Mouse (Mus musculus): ENCODE measurements around the gene Pak3. TPM values are rescaled to one million over a fixed set of nuclear protein-coding genes. Genes with fewer than 3 reads are reported as not detected.
"Not testable (repeated sequence)": the region's sequence is repeated elsewhere in the genome, so short reads cannot be mapped to it uniquely, and the experiment has no call there.

The Pak3 gene
- 124 and 133 TPM in 2 replicates for polyA plus RNA-seq (2014; fragmentation: Nextera tagmentation; extraction: Ambion mirVana)

GRCm38 (mm10) chrX:143518168-143518901 lies at the start of gene Pak3:
Pak3 (plus strand) TSS chrX:143518591.
- peak; percentile 82 for ATAC-seq (replicated peaks; ENCODE audit: low FRiP score)
- peak; percentile 61 for DNase-seq (ENCODE audit: low spot score)
- WGBS, result 12% methylated on average over 23 of the region's 23 CpGs
- no peaks in the 10 kb centered on the region for H3K9me3 ChIP-seq (ENCODE audit: control insufficient read depth, low read length)
- peak within 1 kb of the TSS; percentile 74 for H3K9ac ChIP-seq (ENCODE audit: low read length)
- no peaks in the 10 kb centered on the region; the same call in 1 of the 2 replicates for H3K27me3 ChIP-seq (ENCODE audit: control insufficient read depth, insufficient read depth, low read length)
- H3K36me3 ChIP-seq (ENCODE audit: control insufficient read depth, insufficient read depth, low read length), result no peaks in the 10 kb centered on the region
- H3K4me3 ChIP-seq (ENCODE audit: low read depth, low read length), result peak within 1 kb of the TSS; percentile 35
- peak within 1 kb of the TSS; percentile 88 for H3K27ac ChIP-seq (ENCODE audit: low read depth, low read length)
- H3K4me2 ChIP-seq (ENCODE audit: low read depth, low read length, severe bottlenecking), result peak within 1 kb of the TSS; percentile 60
- no peaks in the 10 kb centered on the region for H3K4me1 ChIP-seq (replicated peaks; ENCODE audit: control insufficient read depth, insufficient read depth, low read length)

GRCm38 (mm10) chrX:143482866-143483265 lies 35.5 kb upstream of the Pak3 start:
- DNase-seq (ENCODE audit: low spot score), result peak; percentile 100
- Histone ChIP-seq H3K4me1 (replicated peaks; ENCODE audit: control insufficient read depth, insufficient read depth, low read length) (no peaks in the 10 kb centered on the region), H3K27ac (ENCODE audit: low read depth, low read length) (no peak overlapping the region), H3K9ac (ENCODE audit: low read length) (no peak overlapping the region), H3K36me3 (ENCODE audit: control insufficient read depth, insufficient read depth, low read length) (no peaks in the 10 kb centered on the region), H3K4me2 (ENCODE audit: low read depth, low read length, severe bottlenecking) (no peak overlapping the region), H3K4me3 (ENCODE audit: low read depth, low read length) (no peak overlapping the region), H3K9me3 (ENCODE audit: control insufficient read depth, low read length) (no peaks in the 10 kb centered on the region), H3K27me3 (ENCODE audit: control insufficient read depth, insufficient read depth, low read length) (no peaks in the 10 kb centered on the region)
- 69% methylated on average over 3 of the region's 3 CpGs for WGBS
- ATAC-seq (replicated peaks; ENCODE audit: low FRiP score), result peak; percentile 100

GRCm38 (mm10) chrX:143501053-143501695 lies 17.2 kb upstream of the Pak3 start:
- ATAC-seq (replicated peaks; ENCODE audit: low FRiP score), result no peak
- Histone ChIP-seq H3K9ac (ENCODE audit: low read length) (no peak overlapping the region), H3K9me3 (ENCODE audit: control insufficient read depth, low read length) (no peaks in the 10 kb centered on the region), H3K27ac (ENCODE audit: low read depth, low read length) (no peak overlapping the region), H3K36me3 (ENCODE audit: control insufficient read depth, insufficient read depth, low read length) (no peaks in the 10 kb centered on the region), H3K4me2 (ENCODE audit: low read depth, low read length, severe bottlenecking) (no peak overlapping the region), H3K4me1 (replicated peaks; ENCODE audit: control insufficient read depth, insufficient read depth, low read length) (no peaks in the 10 kb centered on the region), H3K27me3 (ENCODE audit: control insufficient read depth, insufficient read depth, low read length) (no peaks in the 10 kb centered on the region), H3K4me3 (ENCODE audit: low read depth, low read length) (no peak overlapping the region)
- WGBS, result 67% methylated on average over 4 of the region's 4 CpGs
- no peak for DNase-seq (ENCODE audit: low spot score)

DNA sequence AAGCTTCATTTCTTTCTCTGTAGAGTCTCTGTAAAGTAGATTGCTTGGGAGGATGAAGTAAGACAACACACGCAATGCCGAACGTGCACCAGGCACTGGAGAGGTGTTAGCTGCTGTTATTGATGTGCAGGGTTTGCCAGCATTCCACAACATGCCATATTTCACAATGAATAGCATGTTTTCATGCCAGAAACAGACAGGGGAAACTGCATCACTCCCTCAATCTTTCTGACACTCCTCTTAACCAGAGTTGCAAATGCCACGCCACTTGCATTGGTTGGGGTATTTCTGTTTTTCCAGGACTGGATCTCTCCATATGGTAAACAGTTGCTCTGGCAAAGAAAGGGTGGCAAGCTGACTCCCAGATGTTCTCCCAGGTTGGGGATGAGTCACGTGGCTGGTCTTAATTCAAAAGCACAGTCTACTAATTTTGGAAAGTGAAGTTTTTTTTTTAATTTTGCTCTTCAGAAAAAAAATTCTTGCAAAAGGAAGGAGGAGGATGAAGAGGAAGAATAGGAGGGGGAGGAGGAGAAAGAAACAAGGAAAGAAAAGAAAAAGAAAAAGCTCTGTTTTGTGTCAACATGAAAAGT lies 16.5 kb upstream of the Pak3 start:
- no peak overlapping the region for H3K4me3 ChIP-seq (ENCODE audit: low read depth, low read length)
- ATAC-seq (replicated peaks; ENCODE audit: low FRiP score), result no peak
- H3K9me3 ChIP-seq (ENCODE audit: control insufficient read depth, low read length), result no peaks in the 10 kb centered on the region
- H3K27me3 ChIP-seq (ENCODE audit: control insufficient read depth, insufficient read depth, low read length), result no peaks in the 10 kb centered on the region
- no peaks in the 10 kb centered on the region for H3K36me3 ChIP-seq (ENCODE audit: control insufficient read depth, insufficient read depth, low read length)
- H3K4me2 ChIP-seq (ENCODE audit: low read depth, low read length, severe bottlenecking), result no peak overlapping the region
- H3K9ac ChIP-seq (ENCODE audit: low read length), result no peak overlapping the region
- no peak for DNase-seq (ENCODE audit: low spot score)
- no peak overlapping the region for H3K27ac ChIP-seq (ENCODE audit: low read depth, low read length)
- WGBS, result 82% methylated on average over 5 of the region's 5 CpGs
- no peaks in the 10 kb centered on the region for H3K4me1 ChIP-seq (replicated peaks; ENCODE audit: control insufficient read depth, insufficient read depth, low read length)

DNA sequence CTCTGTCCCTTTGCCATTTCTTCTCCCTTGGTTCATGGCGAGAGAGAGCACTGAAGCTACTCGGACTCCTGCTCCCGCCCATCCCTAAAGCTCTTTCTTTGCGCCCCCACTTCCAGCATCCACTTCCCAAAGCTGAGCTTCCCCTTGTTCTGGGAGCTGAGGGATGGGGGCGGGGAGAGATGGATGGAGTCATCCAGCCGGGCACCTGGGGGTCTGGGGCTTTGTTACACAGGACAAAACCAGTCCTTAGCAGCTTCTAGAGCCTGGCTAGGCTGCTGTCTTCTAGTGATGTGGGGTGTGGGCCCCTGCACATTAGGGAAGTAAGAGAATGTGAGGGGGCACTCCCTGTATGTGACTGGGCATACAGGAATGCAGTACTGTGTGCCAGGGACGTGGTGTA lies 526 bp downstream of the Pak3 start:
- Histone ChIP-seq H3K4me1 (replicated peaks; ENCODE audit: control insufficient read depth, insufficient read depth, low read length) (no peaks in the 10 kb centered on the region), H3K9ac (ENCODE audit: low read length) (peak overlapping the region; percentile 74), H3K36me3 (ENCODE audit: control insufficient read depth, insufficient read depth, low read length) (no peaks in the 10 kb centered on the region), H3K27me3 (ENCODE audit: control insufficient read depth, insufficient read depth, low read length) (no peaks in the 10 kb centered on the region; the same call in 1 of the 2 replicates), H3K27ac (ENCODE audit: low read depth, low read length) (peak overlapping the region; percentile 88), H3K4me3 (ENCODE audit: low read depth, low read length) (peak overlapping the region; percentile 35), H3K9me3 (ENCODE audit: control insufficient read depth, low read length) (no peaks in the 10 kb centered on the region), H3K4me2 (ENCODE audit: low read depth, low read length, severe bottlenecking) (peak overlapping the region; percentile 60)
- ATAC-seq (replicated peaks; ENCODE audit: low FRiP score) (peak; percentile 76), DNase-seq (ENCODE audit: low spot score) (peak; percentile 66)
- 23% methylated on average over 7 of the region's 7 CpGs for whole genome bisulfite sequencing

GRCm38 (mm10) chrX:143519454-143519853 lies 1.1 kb downstream of the Pak3 start:
- ATAC-seq (replicated peaks; ENCODE audit: low FRiP score), result 0 out of 2 replicates have a peak, but pooled peaks have one; percentile 28
- not testable (repeated sequence) for H3K9me3 ChIP-seq (ENCODE audit: control insufficient read depth, low read length); H3K9ac ChIP-seq (ENCODE audit: low read length); DNase-seq (ENCODE audit: low spot score); H3K27ac ChIP-seq (ENCODE audit: low read depth, low read length); H3K4me1 ChIP-seq (replicated peaks; ENCODE audit: control insufficient read depth, insufficient read depth, low read length); H3K36me3 ChIP-seq (ENCODE audit: control insufficient read depth, insufficient read depth, low read length); H3K27me3 ChIP-seq (ENCODE audit: control insufficient read depth, insufficient read depth, low read length); H3K4me3 ChIP-seq (ENCODE audit: low read depth, low read length)
- H3K4me2 ChIP-seq (ENCODE audit: low read depth, low read length, severe bottlenecking), result peak overlapping the region; percentile 26; the same call in 1 of the 2 replicates
- 61% methylated on average over 5 of the region's 5 CpGs for WGBS

DNA sequence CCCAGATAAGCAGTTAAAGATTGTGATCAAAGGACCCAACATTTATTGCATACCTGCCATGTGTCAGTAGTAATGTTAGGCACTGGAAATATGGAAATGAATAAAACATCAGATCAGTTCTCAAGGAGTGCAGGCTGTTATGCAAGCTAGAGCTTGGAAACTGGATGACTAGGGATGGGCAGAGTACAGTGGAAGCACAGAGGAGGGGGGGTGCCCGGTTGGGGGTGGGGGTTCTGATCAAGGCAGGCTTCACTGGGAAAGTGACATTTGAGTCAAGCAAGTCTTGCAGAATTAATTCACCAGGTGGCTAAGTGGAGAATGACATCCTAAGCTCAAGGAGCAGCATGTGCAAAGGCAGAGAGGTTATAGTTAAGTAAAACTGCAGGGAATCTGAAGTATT lies 1.8 kb downstream of the Pak3 start:
- H3K36me3 ChIP-seq (ENCODE audit: control insufficient read depth, insufficient read depth, low read length), result no peaks in the 10 kb centered on the region
- H3K27ac ChIP-seq (ENCODE audit: low read depth, low read length), result no peak overlapping the region
- H3K9me3 ChIP-seq (ENCODE audit: control insufficient read depth, low read length), result no peaks in the 10 kb centered on the region
- no peak overlapping the region for H3K4me2 ChIP-seq (ENCODE audit: low read depth, low read length, severe bottlenecking)
- 28% methylated on average over 1 of the region's 1 CpGs for WGBS
- no peak for DNase-seq (ENCODE audit: low spot score)
- no peaks in the 10 kb centered on the region; the same call in 1 of the 2 replicates for H3K27me3 ChIP-seq (ENCODE audit: control insufficient read depth, insufficient read depth, low read length)
- no peak overlapping the region for H3K9ac ChIP-seq (ENCODE audit: low read length)
- peak; percentile 56; the same call in 1 of the 2 replicates for ATAC-seq (replicated peaks; ENCODE audit: low FRiP score)
- no peaks in the 10 kb centered on the region for H3K4me1 ChIP-seq (replicated peaks; ENCODE audit: control insufficient read depth, insufficient read depth, low read length)
- H3K4me3 ChIP-seq (ENCODE audit: low read depth, low read length), result no peak overlapping the region

DNA sequence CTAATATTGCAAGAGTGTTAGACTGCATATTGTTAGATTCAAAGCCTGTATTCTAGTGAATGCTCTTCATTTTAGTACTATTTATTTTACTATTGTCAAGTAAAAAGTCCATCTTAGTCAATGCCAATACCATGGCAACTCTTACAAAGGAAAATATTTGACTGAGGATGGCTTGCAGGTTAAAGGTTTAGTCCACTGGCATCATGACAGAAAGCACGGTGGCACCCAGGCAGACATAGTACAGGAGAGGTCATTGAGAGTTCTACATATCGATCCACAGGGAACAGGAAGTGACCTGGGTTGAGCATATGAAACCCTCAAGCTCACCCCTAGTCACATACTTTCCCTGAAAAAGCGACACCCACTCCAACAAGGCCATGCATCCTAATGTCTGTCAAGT lies 13.9 kb downstream of the Pak3 start:
- ATAC-seq (replicated peaks; ENCODE audit: low FRiP score) (no peak), DNase-seq (ENCODE audit: low spot score) (no peak)
- Histone ChIP-seq H3K27me3 (ENCODE audit: control insufficient read depth, insufficient read depth, low read length) (peaks cover 4% of the 10 kb centered on the region; the same call in 1 of the 2 replicates), H3K27ac (ENCODE audit: low read depth, low read length) (no peak overlapping the region), H3K4me1 (replicated peaks; ENCODE audit: control insufficient read depth, insufficient read depth, low read length) (no peaks in the 10 kb centered on the region), H3K4me2 (ENCODE audit: low read depth, low read length, severe bottlenecking) (no peak overlapping the region), H3K9me3 (ENCODE audit: control insufficient read depth, low read length) (no peaks in the 10 kb centered on the region), H3K9ac (ENCODE audit: low read length) (no peak overlapping the region), H3K36me3 (ENCODE audit: control insufficient read depth, insufficient read depth, low read length) (no peaks in the 10 kb centered on the region), H3K4me3 (ENCODE audit: low read depth, low read length) (no peak overlapping the region)
- 87% methylated on average over 3 of the region's 3 CpGs for WGBS

Data from forebrain, embryonic 11.5 days (tissue).